Mouse (Mus musculus): Measurements from ENCODE around the gene Eif2b3. TPM values are rescaled to one million over a fixed set of nuclear protein-coding genes. Genes with fewer than 3 reads are reported as not detected.

Eif2b3 gene
- total and polyA plus RNA-seq, 2 experiments from 2014 or later = 13.1 to 56.9 TPM

GRCm38 (mm10) chr4:117130790-117131189 lies 111.6 kb downstream of the Eif2b3 start:
- WGBS = 44% methylated on average over 6 of the region's 6 CpGs
- H3K27me3 ChIP-seq (ENCODE audit: insufficient read depth, low read length) = no peaks in the 10 kb centered on the region
- no peak for TF ChIP-seq CTCF (IDR thresholded peaks at IDR 0.05; ENCODE audit: low read depth)
- H3K9ac ChIP-seq (replicated peaks; ENCODE audit: low read length) = no peak overlapping the region
- H3K4me3 ChIP-seq (ENCODE audit: low read length) = no peak overlapping the region
- H3K36me3 ChIP-seq (ENCODE audit: insufficient read depth, low read length) = peaks cover 40% of the 10 kb centered on the region
- no peak for ATAC-seq
- H3K9me3 ChIP-seq (ENCODE audit: low read length) = no peaks in the 10 kb centered on the region
- H3K27ac ChIP-seq = no peak overlapping the region
- 0 out of 2 replicates have a peak, but pooled peaks cover 8% of the 10 kb centered on the region for H3K4me1 ChIP-seq (ENCODE audit: insufficient read depth, low read length)
- H3K4me2 ChIP-seq (ENCODE audit: low read depth, low read length) = no peak overlapping the region
- DNase-seq (ENCODE audit: low spot score) = no peak

DNA sequence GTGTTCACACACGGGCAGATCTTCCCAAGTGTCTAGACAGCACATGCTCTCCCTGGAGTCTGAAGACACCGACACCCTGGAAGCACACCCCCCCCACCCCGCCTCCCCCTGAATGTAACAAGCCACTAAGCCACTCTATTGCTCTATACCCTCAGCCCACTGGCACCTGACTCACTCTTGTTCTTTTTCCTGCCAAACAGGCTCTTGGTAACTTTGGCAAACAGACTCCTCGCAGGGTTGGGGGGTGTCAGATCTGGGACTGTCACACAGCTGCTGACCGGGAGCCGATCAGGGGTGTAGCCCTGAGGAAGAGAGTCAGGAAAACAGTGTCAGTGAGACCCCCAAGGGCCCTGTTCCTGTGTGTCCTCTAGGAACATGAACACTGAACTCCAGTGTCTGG lies 112.0 kb downstream of the Eif2b3 start:
- WGBS = 43% methylated on average over 6 of the region's 6 CpGs
- no peak for TF ChIP-seq CTCF (IDR thresholded peaks at IDR 0.05; ENCODE audit: low read depth)
- Histone ChIP-seq H3K27ac (no peak overlapping the region), H3K9me3 (ENCODE audit: low read length) (no peaks in the 10 kb centered on the region), H3K4me1 (ENCODE audit: insufficient read depth, low read length) (0 out of 2 replicates have a peak, but pooled peaks cover 8% of the 10 kb centered on the region), H3K9ac (replicated peaks; ENCODE audit: low read length) (0 out of 2 replicates have a peak overlapping the region, but pooled peaks have one; percentile 87), H3K4me3 (ENCODE audit: low read length) (no peak overlapping the region), H3K27me3 (ENCODE audit: insufficient read depth, low read length) (no peaks in the 10 kb centered on the region), H3K4me2 (ENCODE audit: low read depth, low read length) (no peak overlapping the region; the same call in 1 of the 2 replicates), H3K36me3 (ENCODE audit: insufficient read depth, low read length) (peaks cover 40% of the 10 kb centered on the region)
- DNase-seq (ENCODE audit: low spot score) (no peak), ATAC-seq (no peak)

DNA sequence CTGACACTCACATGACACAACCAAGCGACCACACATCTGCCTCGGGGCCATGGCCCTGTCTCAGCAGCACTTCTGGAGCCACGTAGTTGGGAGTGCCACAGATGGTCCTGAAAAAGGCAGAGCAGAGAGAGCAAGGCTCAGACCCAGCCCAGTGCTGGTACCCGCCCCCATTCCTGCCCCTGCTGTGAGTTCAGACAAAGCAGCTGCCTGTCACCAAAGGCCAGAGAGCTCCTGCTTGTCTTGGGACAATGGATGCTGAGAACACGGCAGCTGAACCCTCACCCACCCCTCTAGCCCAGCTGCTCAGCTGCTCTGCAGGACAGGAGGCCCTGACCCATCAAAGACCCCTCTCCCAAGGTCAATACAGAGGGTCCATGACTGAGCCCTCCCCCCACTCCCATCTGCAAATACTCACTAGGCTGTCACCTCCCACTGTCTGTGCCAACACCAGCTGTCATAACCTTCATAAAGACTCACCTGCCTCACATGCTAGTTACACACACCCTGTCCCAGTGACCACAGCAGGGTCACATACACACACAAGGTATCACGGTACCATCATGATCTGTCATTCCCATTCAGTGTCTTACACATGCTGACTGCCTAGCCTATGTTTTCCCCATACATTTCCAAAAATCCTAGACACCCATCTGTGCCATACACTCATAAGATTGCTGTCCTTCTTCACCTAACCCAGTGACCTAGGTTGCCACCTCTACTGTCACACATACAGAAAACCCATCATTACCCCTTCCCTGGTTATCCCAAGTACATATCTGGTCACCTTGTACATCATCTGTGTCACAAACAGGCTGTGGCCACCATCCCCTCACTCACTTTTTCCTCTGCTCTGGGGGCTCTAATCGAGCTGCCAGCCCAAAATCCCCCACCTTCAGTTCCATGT lies 112.9 kb downstream of the Eif2b3 start:
- peak overlapping the region; percentile 72 for H3K4me2 ChIP-seq (ENCODE audit: low read depth, low read length)
- H3K4me3 ChIP-seq (ENCODE audit: low read length) = peak overlapping the region; percentile 79
- H3K27ac ChIP-seq = peak overlapping the region; percentile 90; the same call in 1 of the 2 replicates
- H3K27me3 ChIP-seq (ENCODE audit: insufficient read depth, low read length) = no peaks in the 10 kb centered on the region
- peaks cover 38% of the 10 kb centered on the region for H3K36me3 ChIP-seq (ENCODE audit: insufficient read depth, low read length)
- no peak; the same call in 1 of the 2 replicates for ATAC-seq
- WGBS = 10% methylated on average over 7 of the region's 7 CpGs
- H3K9me3 ChIP-seq (ENCODE audit: low read length) = no peaks in the 10 kb centered on the region
- H3K4me1 ChIP-seq (ENCODE audit: insufficient read depth, low read length) = 0 out of 2 replicates have a peak, but pooled peaks cover 8% of the 10 kb centered on the region
- DNase-seq (ENCODE audit: low spot score) = peak; percentile 50
- no peak for TF ChIP-seq CTCF (IDR thresholded peaks at IDR 0.05; ENCODE audit: low read depth)
- H3K9ac ChIP-seq (replicated peaks; ENCODE audit: low read length) = peak overlapping the region; percentile 87

- Histone ChIP-seq H3K36me3 (ENCODE audit: insufficient read depth, low read length) (peaks cover 35% of the 10 kb centered on the region), H3K9ac (replicated peaks; ENCODE audit: low read length) (peak overlapping the region; percentile 87), H3K27me3 (ENCODE audit: insufficient read depth, low read length) (no peaks in the 10 kb centered on the region), H3K4me3 (ENCODE audit: low read length) (peak overlapping the region; percentile 79), H3K27ac (peak overlapping the region; percentile 90), H3K4me1 (ENCODE audit: insufficient read depth, low read length) (0 out of 2 replicates have a peak, but pooled peaks cover 8% of the 10 kb centered on the region), H3K4me2 (ENCODE audit: low read depth, low read length) (peak overlapping the region; percentile 72), H3K9me3 (ENCODE audit: low read length) (no peaks in the 10 kb centered on the region)
- DNase-seq (ENCODE audit: low spot score) (peak; percentile 25), ATAC-seq (no peak)
- TF ChIP-seq CTCF (IDR thresholded peaks at IDR 0.05; ENCODE audit: low read depth) = no peak
- WGBS = 12% methylated on average over 11 of the region's 11 CpGs
These were observed 113.6 kb downstream of the Eif2b3 start for GRCm38 (mm10) chr4:117132794-117133143.

DNA sequence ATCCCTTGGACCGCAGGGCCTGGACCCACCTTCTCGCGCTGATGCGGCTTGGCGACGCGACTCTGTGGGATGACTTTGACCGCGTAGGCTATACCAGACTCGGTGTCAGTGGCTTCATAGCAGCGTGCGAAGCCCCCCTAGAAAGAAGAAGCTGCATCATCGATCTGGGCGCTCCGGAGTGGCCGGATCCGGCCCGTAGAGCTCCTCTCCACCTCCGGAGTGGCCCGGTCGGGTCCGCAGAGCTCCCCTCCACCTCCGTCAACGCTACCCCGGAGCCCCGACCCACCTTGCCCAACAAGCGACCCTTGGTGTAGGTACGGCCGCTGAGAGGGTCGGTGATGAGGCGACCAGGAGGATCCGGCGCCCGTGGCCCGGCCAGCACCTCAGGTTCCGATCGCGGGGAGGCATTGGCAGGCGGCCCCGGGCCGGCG lies 114.2 kb downstream of the Eif2b3 start:
- Histone ChIP-seq H3K4me2 (ENCODE audit: low read depth, low read length) (peak overlapping the region; percentile 72), H3K4me1 (ENCODE audit: insufficient read depth, low read length) (0 out of 2 replicates have a peak, but pooled peaks cover 8% of the 10 kb centered on the region), H3K27ac (peak overlapping the region; percentile 90), H3K9ac (replicated peaks; ENCODE audit: low read length) (peak overlapping the region; percentile 87), H3K4me3 (ENCODE audit: low read length) (peak overlapping the region; percentile 79), H3K9me3 (ENCODE audit: low read length) (no peaks in the 10 kb centered on the region), H3K36me3 (ENCODE audit: insufficient read depth, low read length) (peaks cover 29% of the 10 kb centered on the region), H3K27me3 (ENCODE audit: insufficient read depth, low read length) (no peaks in the 10 kb centered on the region)
- DNase-seq (ENCODE audit: low spot score) = peak; percentile 44
- 0% methylated on average over 42 of the region's 42 CpGs for WGBS
- no peak for TF ChIP-seq CTCF (IDR thresholded peaks at IDR 0.05; ENCODE audit: low read depth)
- ATAC-seq = peak; percentile 54

- Histone ChIP-seq H3K4me1 (ENCODE audit: insufficient read depth, low read length) (0 out of 2 replicates have a peak, but pooled peaks cover 8% of the 10 kb centered on the region), H3K27me3 (ENCODE audit: insufficient read depth, low read length) (no peaks in the 10 kb centered on the region), H3K27ac (peak within 1 kb of the TSS; percentile 90), H3K9me3 (ENCODE audit: low read length) (no peaks in the 10 kb centered on the region), H3K9ac (replicated peaks; ENCODE audit: low read length) (peak within 1 kb of the TSS; percentile 87), H3K36me3 (ENCODE audit: insufficient read depth, low read length) (peaks cover 22% of the 10 kb centered on the region), H3K4me3 (ENCODE audit: low read length) (peak within 1 kb of the TSS; percentile 79), H3K4me2 (ENCODE audit: low read depth, low read length) (peak within 1 kb of the TSS; percentile 72)
- 2% methylated on average over 43 of the region's 48 CpGs for WGBS
- ATAC-seq = peak; percentile 91
- peak; percentile 99 for DNase-seq (ENCODE audit: low spot score)
- peak; percentile 38 for TF ChIP-seq CTCF (IDR thresholded peaks at IDR 0.05; ENCODE audit: low read depth)
These were observed 114.8 kb downstream of the Eif2b3 start, which contains the start of gene Plk3 for GRCm38 (mm10) chr4:117133817-117134600. Gene Plk3 (minus strand): TSS chr4:117133963.
